Mouse (Mus musculus): Measurements from ENCODE around the gene Cyp2c70. TPM values are rescaled to one million over a fixed set of nuclear protein-coding genes. Genes with fewer than 3 reads are reported as not detected.

Cyp2c70 gene
- not detected in 2 replicates for polyA plus RNA-seq (2012; rRNA removed)

DNA sequence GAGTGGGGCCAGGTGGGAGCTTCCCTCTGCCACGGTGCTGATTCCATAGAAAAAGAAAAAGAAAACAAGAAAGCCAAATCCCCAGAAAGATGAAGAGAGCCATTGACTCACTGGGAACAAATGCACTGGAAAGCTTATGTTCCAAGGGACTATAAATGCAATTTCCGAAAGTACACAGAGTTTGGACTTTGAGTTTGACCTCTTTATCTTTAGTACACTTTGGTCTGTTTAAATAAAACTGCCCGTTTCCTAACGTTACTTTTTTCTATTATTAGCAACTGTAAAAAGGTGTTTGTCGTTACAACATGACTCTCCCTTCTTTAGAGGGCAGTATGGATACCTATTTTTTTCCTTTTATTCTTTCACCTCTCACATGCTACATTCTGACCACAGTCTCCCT, at the start of gene Cyp2c70:
Gene Cyp2c70 (minus strand): TSS at position 174 of the 400 bp plus-strand sequence.

Other genes starting within 250 kb of the Cyp2c70 start
- not detected in 2 replicates for gene Cyp2c37, start 194.9 kb downstream of the Cyp2c70 start, polyA plus RNA-seq (2012; rRNA removed)
- gene Cyp2c54, start 113.5 kb downstream of the Cyp2c70 start, polyA plus RNA-seq (2012; rRNA removed) = not detected in 2 replicates
- not detected in 2 replicates for gene Cyp2c50, start 97.6 kb downstream of the Cyp2c70 start, polyA plus RNA-seq (2012; rRNA removed)
- 13.5 and 19.2 TPM in 2 replicates for gene Pdlim1, start 84.5 kb upstream of the Cyp2c70 start, polyA plus RNA-seq (2012; rRNA removed)